Mouse (Mus musculus) naive thymus-derived CD4-positive, alpha-beta T cell, adult 2 months (primary cell): ENCODE measurements around the gene 2310011J03Rik.
A peak's percentile ranks its signal among the peaks of the same experiment; 100 is the strongest.

Experiments used
- DNase-seq: peaks from one replicate; pipeline ENCODE4 v3.0.0-alpha.2; 2011; ENCODE audit warnings: low read depth

2310011J03Rik gene

GRCm38 (mm10) chr10:80341491-80342304 lies 21.4 kb upstream of the 2310011J03Rik start:
- peak; percentile 49 for DNase-seq

GRCm38 (mm10) chr10:80341026-80341425 lies 20.7 kb upstream of the 2310011J03Rik start:
- DNase-seq, result no peak

DNA sequence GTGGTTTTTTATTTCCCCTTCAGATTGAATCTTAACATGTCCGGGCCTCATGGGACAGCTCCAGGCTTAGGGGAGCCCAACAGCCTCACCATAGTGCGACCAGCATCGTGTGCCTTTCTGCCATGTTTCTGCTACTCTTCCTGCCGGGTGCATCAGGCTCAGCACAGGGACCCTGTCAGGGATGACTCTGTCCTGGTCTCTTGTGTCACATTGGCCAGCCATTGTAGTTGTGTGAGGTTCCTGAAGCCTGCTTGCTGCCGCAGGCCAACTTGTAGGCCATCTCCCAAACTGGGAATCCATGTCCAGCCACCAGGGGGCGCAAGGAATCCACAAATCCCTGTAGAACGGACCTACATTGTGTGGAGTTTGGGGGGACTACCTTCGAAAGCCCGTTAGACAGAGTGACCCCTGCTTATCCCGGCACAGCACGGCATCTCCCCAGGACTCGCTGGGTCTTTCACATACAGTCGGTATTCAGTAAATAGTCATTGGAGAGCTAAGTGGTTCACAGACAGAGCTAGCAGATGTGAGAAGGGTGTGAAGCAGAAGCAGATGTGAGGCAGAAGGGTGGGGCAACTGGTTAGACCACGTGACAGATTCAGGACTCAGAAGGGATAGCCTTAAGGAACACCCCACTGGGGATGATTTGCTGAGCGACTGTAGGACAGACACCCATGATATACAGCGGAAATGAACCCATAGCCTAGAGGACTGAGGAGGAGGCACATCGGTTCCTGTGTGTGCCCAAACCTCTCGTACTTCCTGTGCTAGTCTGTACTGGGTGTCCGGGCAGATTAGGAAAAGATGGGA lies 19.8 kb upstream of the 2310011J03Rik start:
- DNase-seq, result peak; percentile 89

DNA sequence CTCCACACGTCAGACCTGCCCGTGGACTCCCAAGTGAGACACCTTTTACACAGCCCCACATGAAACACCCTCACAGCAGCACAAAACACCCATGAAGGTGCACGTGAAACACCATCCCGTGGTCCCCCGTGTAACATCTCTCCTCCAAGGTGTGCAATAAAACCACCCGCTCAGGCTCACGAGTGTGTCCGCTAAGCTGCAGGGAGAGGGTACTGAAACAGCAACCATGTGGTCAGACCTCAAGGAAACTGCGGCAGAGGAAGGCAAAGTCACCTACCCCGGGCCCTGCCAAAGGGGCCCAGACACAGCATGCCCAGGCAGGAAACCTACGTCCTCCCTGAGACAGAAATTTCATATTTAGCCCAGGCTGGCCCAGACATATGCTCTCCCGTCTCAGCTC lies 15.9 kb upstream of the 2310011J03Rik start:
- no peak for DNase-seq

- DNase-seq, result no peak
Measured at GRCm38 (mm10) chr10:80332525-80332989, 12.2 kb upstream of the 2310011J03Rik start.

- no peak for DNase-seq
Measured at GRCm38 (mm10) chr10:80331636-80332524, 11.5 kb upstream of the 2310011J03Rik start.

DNA sequence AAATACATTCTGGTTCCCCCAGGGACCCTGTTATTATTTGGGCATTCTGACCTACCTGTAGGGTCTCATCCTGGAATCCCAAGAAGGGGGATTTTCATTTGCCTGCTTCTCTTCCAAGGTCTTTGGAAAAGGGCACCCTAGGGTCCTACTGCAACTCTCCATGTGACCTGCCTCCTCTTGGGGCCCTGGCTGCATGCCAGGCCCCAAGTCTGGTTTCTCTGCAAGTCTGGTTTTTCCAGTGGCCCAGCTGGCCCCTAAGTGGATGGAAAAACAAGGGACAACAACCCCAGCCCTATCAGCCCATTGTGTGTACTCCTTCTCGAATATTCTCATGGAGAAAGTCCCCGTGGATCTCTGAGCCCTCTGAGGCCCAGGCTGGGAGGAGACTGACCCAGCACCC lies 10.6 kb upstream of the 2310011J03Rik start:
- DNase-seq, result no peak

DNA sequence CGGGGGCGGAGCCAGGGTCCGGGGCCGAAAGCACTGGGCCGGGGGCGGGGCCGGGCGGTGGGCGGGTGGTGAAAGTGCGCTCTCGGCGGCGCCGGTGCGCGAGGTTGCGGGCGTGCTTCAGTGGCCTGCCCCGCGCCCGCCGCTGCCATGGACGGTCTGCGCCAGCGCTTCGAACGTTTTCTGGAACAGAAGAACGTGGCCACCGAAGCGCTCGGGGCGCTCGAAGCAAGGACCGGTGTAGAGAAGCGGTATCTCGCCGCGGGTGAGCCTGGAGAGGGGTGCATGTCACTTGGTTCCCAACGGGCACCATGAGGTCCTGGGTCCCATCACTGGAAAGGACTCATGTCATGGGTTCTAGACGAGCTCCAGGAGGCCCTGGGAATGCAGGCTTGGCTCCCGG lies 9.7 kb upstream of the 2310011J03Rik start:
- DNase-seq, result no peak

- peak; percentile 89 for DNase-seq
Measured at GRCm38 (mm10) chr10:80329273-80330081, 9.1 kb upstream of the 2310011J03Rik start, which contains the start of the genes Pcsk4 and Reep6. Gene Pcsk4 (minus strand): TSS chr10:80329498. Gene Reep6 (plus strand): TSS chr10:80329953.

DNA sequence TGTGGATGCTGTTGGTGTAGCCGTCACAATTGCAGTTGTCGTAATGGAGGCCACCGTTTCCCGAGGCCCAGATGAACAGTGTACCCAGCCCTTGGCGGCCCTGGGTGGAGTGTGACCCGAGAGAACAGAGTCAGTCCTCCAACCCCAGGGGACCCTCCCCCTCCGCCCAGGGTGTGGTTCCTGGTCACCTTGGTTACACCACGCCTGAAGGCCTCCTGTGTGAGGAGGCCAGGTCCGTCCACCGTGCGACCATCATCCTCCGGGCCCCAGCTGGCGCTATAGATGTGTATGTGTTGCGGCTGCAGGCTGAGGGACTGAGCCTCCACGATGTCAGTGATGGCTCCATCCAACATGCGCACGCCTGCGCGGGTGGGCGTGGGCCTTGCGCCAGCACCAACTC lies 4.7 kb upstream of the 2310011J03Rik start:
- DNase-seq, result no peak

DNA sequence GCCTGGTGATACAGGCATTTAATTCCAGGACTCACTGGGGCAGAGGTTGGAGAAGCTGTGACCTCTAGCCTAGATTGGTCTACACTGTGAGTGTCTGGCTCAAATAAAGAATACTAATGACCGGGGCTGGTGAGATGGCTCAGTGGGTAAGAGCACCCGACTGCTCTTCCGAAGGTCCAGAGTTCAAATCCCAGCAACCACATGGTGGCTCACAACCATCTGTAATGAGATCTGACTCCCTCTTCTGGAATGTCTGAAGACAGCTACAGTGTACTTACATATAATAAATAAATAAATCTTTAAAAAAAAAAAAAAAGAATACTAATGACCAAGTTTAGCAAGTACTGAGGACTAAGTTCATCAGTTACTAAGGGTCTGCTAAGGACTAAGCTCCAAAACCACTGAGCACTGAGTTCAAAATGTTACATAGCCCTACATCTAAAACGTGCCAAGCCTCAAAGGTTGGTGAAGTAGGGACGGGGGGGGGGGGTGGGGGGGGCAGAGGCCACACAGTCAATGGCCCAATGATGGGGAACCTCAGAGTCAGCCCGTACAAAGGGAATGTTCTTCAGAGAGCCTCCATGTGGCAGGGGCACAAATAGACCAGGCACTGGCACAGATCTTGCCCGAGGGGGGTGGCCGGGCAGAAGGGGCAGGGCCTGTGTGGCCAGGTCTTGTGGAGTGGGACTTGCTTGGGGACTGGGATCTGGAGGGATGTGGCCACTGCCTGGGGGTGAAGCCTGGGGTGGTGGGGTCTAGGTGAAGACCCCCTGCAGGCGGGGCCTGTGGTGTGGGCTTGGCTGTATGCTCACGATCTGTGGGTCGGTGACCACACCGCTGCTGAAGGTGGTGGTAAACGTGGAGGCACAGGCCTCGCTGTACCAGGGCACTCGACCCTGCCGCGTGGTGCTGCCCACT lies 4.0 kb upstream of the 2310011J03Rik start:
- no peak for DNase-seq

- DNase-seq, result peak; percentile 75
Measured at GRCm38 (mm10) chr10:80323261-80324119, 3.2 kb upstream of the 2310011J03Rik start.

- DNase-seq, result peak; percentile 62
Measured at GRCm38 (mm10) chr10:80322811-80323211, 2.5 kb upstream of the 2310011J03Rik start.

DNA sequence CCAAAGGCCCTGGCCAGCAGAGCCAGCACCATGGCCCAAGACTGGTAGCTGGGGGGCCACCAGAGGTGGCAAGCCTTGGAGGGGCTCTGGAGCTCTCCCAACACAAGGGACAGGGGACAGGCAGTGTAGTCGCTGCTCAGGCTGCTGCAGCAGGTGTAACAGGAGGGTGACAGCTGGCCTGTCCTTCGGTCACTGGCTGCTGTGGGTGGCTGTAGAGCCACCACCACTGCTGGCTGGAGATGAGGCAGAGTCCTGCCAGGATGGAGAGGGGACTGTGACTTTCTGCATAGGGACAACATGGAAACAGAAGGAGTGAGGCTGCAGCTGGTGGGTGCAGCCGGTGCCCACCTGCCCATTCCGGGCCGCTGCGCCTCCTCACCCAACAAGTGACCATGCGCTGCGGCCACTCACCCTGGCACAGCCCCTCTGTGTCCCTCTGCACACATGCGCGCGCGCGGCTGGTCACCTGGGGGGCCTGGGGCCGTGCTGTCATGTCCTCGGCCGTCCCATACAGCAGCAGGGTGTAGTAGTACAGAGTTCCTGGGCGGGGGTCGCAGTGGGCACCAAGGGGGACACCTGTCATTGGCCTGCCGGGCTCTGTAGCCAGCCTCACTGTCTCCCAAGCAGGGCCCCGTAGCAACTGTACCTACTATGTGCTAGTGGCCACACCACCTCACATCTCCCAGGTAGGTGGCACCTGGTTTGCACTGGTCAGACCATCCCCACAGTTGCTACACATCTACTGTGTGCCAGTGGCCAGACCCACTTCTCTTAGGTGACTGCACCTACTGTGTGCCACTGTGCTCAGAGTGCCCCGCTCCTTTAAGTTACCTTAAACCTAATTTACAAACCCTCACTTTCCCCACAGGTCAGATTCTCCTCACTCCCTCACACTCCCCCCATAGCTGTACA lies 1.6 kb upstream of the 2310011J03Rik start:
- DNase-seq, result no peak

DNA sequence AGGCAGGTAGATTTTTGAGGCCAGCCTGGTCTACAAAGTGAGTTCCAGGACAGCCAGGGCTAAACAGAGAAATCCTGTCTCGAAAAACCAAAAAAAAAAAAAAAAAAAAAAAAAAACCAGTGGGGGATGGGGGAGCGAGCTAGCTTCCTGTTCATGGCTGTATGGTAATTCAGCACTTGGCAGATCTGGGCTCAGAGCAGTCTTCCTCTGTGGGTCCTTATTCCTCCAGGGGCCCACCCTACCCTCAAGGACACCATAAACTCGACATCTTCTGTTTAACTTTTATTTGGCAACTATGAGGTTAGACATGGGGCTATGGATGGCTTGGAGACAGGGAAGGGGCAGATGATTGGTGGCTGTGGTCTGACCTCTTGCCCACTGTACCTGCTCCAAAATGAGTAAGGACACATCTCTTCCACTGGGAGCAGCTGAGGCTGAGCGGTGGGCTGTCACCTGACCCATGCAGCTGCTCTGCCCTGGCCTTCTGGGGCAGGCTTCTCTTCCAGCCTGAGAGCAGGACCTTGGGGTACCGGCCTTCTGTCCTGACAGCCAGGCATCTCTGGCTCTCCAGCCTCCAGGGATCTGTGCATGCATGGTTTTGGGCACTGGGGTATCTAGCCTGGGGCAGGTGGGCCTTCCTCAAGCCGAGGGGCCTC lies 805 bp upstream of the 2310011J03Rik start:
- DNase-seq, result peak; percentile 71

DNA sequence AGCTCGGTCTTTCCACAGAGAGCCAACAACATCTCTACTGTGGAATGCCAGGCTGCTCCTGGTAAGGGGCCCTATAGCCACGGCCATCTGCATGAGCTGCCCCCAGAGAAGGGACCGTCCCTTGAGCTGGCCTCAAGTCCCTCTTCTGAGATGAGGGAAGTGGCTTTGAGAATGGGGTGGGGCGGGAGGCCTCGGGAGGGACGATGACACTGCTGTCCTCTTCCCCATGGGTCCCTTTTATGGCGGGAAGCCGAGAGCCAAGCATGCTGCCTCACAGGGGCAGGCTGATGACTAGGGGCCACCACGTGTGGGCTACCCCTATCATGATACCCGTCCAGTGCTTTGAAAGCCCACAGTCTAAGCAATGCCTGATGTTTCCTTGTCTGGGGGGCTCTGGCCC lies 3.3 kb downstream of the 2310011J03Rik start:
- DNase-seq, result no peak

GRCm38 (mm10) chr10:80316359-80316781 lies 4.0 kb downstream of the 2310011J03Rik start:
- no peak for DNase-seq
